Mouse (Mus musculus): Measurements from ENCODE around the gene Ptger1.

DNA sequence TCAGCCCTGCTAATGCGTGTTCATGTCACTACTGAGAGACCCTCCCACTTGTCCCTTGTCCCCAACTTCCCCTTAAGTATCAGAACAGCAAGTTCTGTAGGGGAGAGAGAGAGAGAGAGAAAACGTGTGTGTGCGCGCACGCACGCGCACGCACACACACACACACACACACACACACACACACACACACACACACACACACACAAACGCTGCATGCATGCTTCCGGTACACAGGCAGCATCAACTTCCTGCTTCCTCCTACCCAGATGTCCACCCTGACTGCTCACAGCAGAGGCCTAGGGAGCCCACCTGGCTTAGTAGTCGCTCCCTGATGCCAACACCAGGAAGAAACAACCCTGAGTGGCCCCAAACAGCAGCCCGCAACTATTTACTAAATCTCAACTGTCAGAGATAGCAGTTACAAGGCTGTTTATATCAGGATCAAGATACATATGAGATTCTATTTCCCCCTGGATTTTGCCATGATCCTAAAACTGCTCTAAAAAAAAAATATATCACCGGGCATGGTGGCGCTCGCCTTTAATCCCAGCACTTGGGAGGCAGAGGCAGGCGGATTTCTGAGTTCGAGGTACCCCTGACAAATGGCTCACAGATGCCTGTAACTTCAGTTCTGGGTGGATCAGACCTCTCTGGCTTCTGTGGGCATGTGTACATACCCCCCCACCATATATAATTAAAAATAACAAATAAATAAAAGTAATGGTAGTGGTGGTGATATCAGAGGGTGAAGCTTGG is 29.1 kb downstream of the Ptger1 start:
- no peak for TF ChIP-seq CTCF (IDR thresholded peaks at IDR 0.05; ENCODE audit: borderline replicate concordance, control insufficient read depth, extremely low read depth, insufficient read depth, low read length, poor library complexity)
- TF ChIP-seq POLR2A (IDR thresholded peaks at IDR 0.05; ENCODE audit: control insufficient read depth, extremely low read depth, insufficient read depth, low read length, poor library complexity) = no peak
